Mouse (Mus musculus) layer of hippocampus, adult 2 months (tissue): ENCODE measurements around the gene Efcab6. TPM values are rescaled to one million over a fixed set of nuclear protein-coding genes. Genes with fewer than 3 reads are reported as not detected.
"Not testable (repeated sequence)": the region's sequence is repeated elsewhere in the genome, so short reads cannot be mapped to it uniquely, and the experiment has no call there.

Source experiments
- DNase-seq, 2 experiments: peaks; one replicate each; pipeline ENCODE4 v3.0.0; 2022; ENCODE audit warnings: low spot score in 2 of 2
- H3K27ac ChIP-seq: fragments of 200-600 bp; 2 replicates; pipeline ENCODE4 v1.8.1; 2022
- H3K4me3 ChIP-seq: fragments of 200-600 bp; 2 replicates; pipeline ENCODE4 v1.8.1; 2022; ENCODE audit warnings: mild to moderate bottlenecking
- CTCF ChIP-seq: fragments of 200-600 bp; conservative IDR thresholded peaks from 2 replicates; pipeline ENCODE4 v1.8.1; 2022; ENCODE audit warnings: antibody characterized with exemption, mild to moderate bottlenecking, moderate library complexity
- long read RNA-seq, 2 experiments: library from polyadenylated mRNA; stranded (forward); transcript quantifications; one replicate each; pipeline ENCODE4 v2.0.0; 2021; ENCODE audit warnings: borderline mapping rate in 2 of 2
- total RNA-seq, 2 experiments: library from RNA; stranded (reverse); gene quantifications; 2 replicates each; pipeline ENCODE4 v1.2.3; 2021

Gene Efcab6
- 1 to 10 TPM; 4.9 to 6.4 TPM for total RNA-seq
- long read RNA-seq, experiment 1, partial matches to known transcripts = 1 of 3 reads
- long read RNA-seq, experiment 1, other reads (novel, unspliced or antisense) = 2 of 3 reads
- long read RNA-seq, experiment 2, partial matches to known transcripts = 7 of 12 reads
- long read RNA-seq, experiment 2, other reads (novel, unspliced or antisense) = 5 of 12 reads

- no peak within 1 kb of the TSS for H3K27ac ChIP-seq
- DNase-seq = peak in 1 of 2 experiments; percentile 69
- peak within 1 kb of the TSS; percentile 43 for H3K4me3 ChIP-seq
- TF ChIP-seq CTCF = no peak
Observed at GRCm38 (mm10) chr15:84065140-84065539, at the start of gene Efcab6. TSS of gene Efcab6 (minus strand) at chr15:84065379.

- no peak overlapping the region for H3K27ac ChIP-seq
- DNase-seq = no peak
- H3K4me3 ChIP-seq = no peak overlapping the region
- TF ChIP-seq CTCF = no peak
Observed at GRCm38 (mm10) chr15:84113873-84114272, 48.7 kb upstream of the Efcab6 start.

- TF ChIP-seq CTCF = no peak
Observed at GRCm38 (mm10) chr15:84108899-84109298, 43.7 kb upstream of the Efcab6 start.

GRCm38 (mm10) chr15:84105924-84106500 lies 40.8 kb upstream of the Efcab6 start:
- Histone ChIP-seq H3K27ac (peak overlapping the region; percentile 95), H3K4me3 (peak overlapping the region; percentile 85)
- no peak for TF ChIP-seq CTCF
- no peak for DNase-seq

More at GRCm38 (mm10) chr15:84108899-84109298, 43.7 kb upstream of the Efcab6 start:
- H3K27ac ChIP-seq = no peak overlapping the region
- DNase-seq = no peak
- H3K4me3 ChIP-seq = no peak overlapping the region

- H3K4me3 ChIP-seq = peak within 1 kb of the TSS; percentile 85
- TF ChIP-seq CTCF = no peak
- DNase-seq = peak; percentile 29 to 70
- peak within 1 kb of the TSS; percentile 95 for H3K27ac ChIP-seq
Observed at GRCm38 (mm10) chr15:84105105-84105923, 40.1 kb upstream of the Efcab6 start, which contains the start of gene Sult4a1. TSS of gene Sult4a1 (minus strand) at chr15:84105754.

- Histone ChIP-seq H3K27ac (peak overlapping the region; percentile 95; the same call in 1 of the 2 replicates), H3K4me3 (peak overlapping the region; percentile 85)
- DNase-seq = no peak
- TF ChIP-seq CTCF = no peak
Observed at GRCm38 (mm10) chr15:84104626-84105025, 39.4 kb upstream of the Efcab6 start.

- H3K4me3 ChIP-seq, H3K27ac ChIP-seq, DNase-seq: not testable (repeated sequence)
Observed at GRCm38 (mm10) chr15:84097536-84097935, 32.4 kb upstream of the Efcab6 start.

GRCm38 (mm10) chr15:84096051-84096450 lies 30.9 kb upstream of the Efcab6 start:
- no peak for TF ChIP-seq CTCF
- Histone ChIP-seq H3K27ac (no peak overlapping the region; the same call in 1 of the 2 replicates), H3K4me3 (no peak overlapping the region)
- no peak for DNase-seq

- DNase-seq = no peak
- Histone ChIP-seq H3K4me3 (no peak overlapping the region), H3K27ac (no peak overlapping the region; the same call in 1 of the 2 replicates)
- TF ChIP-seq CTCF = no peak
Observed at GRCm38 (mm10) chr15:84094921-84095320, 29.7 kb upstream of the Efcab6 start.

GRCm38 (mm10) chr15:84086775-84087174 lies 21.6 kb upstream of the Efcab6 start:
- Histone ChIP-seq H3K27ac (no peak overlapping the region), H3K4me3 (no peak overlapping the region)
- DNase-seq = no peak
- no peak for TF ChIP-seq CTCF

GRCm38 (mm10) chr15:84086364-84086763 lies 21.2 kb upstream of the Efcab6 start:
- no peak overlapping the region for H3K4me3 ChIP-seq
- DNase-seq = no peak
- H3K27ac ChIP-seq = no peak overlapping the region
- no peak for TF ChIP-seq CTCF

GRCm38 (mm10) chr15:84080069-84080468 lies 14.9 kb upstream of the Efcab6 start:
- no peak for TF ChIP-seq CTCF
- no peak overlapping the region for H3K4me3 ChIP-seq
- DNase-seq = no peak
- H3K27ac ChIP-seq = no peak overlapping the region

GRCm38 (mm10) chr15:84079519-84079918 lies 14.3 kb upstream of the Efcab6 start:
- Histone ChIP-seq H3K4me3 (no peak overlapping the region), H3K27ac (peak overlapping the region; percentile 48; the same call in 1 of the 2 replicates)
- DNase-seq = no peak
- TF ChIP-seq CTCF = no peak
